Mouse (Mus musculus): Measurements from ENCODE around the gene Tram2. TPM values are rescaled to one million over a fixed set of nuclear protein-coding genes. Genes with fewer than 3 reads are reported as not detected.

Gene Tram2
- polyA plus RNA-seq, 1 experiment from 2014 or later, result 10.6 TPM

DNA sequence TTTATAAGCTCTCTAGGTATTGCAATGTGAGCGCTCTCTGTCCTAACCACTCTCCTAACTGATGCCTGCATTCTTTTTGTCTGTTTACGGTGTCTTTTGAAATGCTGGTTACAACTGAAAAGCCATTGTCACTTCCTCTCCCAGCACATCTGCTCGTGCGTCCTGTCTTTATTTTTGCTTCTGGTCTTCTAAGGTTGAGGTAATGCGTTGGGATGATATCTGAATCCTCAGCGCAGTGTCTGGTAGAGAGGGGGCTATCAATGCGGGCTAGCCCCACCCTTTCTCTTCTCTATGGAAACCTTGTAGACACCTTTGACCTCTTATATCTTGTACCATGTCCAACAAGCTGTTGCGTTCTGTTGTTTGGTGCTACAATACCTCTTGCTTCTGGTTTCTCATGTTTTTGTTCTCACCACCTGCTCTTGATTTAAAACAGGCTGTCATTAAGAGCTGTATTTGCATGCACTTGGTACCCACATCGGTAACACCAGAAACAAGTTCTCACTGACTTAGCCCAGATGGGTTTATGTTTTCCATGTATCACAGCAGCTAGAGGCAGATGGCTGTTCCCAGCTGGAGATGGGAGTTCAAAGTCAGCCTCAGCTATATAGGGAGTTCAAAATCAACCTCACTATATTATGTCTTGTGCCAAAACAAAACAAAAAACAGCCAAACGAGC is 92.5 kb downstream of the Tram2 start:
- WGBS, result 72% methylated on average over 10 of the region's 10 CpGs
- H3K9me3 ChIP-seq (ENCODE audit: control insufficient read depth, low read depth, low read length), result no peaks in the 10 kb centered on the region
- no peaks in the 10 kb centered on the region for H3K27me3 ChIP-seq (ENCODE audit: control insufficient read depth, insufficient read depth, low read length)
- no peaks in the 10 kb centered on the region for H3K4me1 ChIP-seq (ENCODE audit: control insufficient read depth, insufficient read depth, low read length)
- no peaks in the 10 kb centered on the region for H3K36me3 ChIP-seq (ENCODE audit: control insufficient read depth, insufficient read depth, low read length)
- no peak overlapping the region for H3K4me3 ChIP-seq (ENCODE audit: low read depth, low read length)
- ATAC-seq (ENCODE audit: insufficient number of reproducible peaks, insufficient read depth, low FRiP score, low read depth), result no peak
- no peak overlapping the region for H3K9ac ChIP-seq (replicated peaks; ENCODE audit: low read depth, low read length)
- H3K27ac ChIP-seq (ENCODE audit: low read length), result no peak overlapping the region
- no peak overlapping the region for H3K4me2 ChIP-seq (replicated peaks; ENCODE audit: low read depth, low read length)

DNA sequence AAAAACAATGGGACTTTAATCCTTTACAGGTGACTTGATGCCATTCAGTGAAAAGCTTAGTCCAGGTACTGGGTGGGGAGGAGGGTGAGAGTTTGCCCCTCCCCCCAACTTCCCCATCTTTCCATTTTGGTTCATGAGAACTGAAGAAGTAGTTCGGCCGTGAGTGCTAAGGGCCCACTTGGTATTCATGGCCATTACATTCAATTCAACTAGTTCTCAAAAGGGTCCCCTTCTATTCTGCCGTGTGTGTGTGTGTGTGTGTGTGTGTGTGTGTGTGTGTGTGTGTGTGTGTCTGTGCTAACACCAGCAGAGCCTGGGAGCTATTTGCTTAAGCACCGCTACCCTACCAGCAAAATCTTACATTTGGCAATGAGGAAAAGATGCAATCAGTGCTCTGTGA is 94.4 kb downstream of the Tram2 start:
- ATAC-seq (ENCODE audit: insufficient number of reproducible peaks, insufficient read depth, low FRiP score, low read depth), result no peak
- WGBS, result 83% methylated on average over 4 of the region's 4 CpGs
- H3K27me3 ChIP-seq (ENCODE audit: control insufficient read depth, insufficient read depth, low read length), result no peaks in the 10 kb centered on the region
- no peak overlapping the region for H3K4me2 ChIP-seq (replicated peaks; ENCODE audit: low read depth, low read length)
- H3K4me3 ChIP-seq (ENCODE audit: low read depth, low read length), result no peak overlapping the region
- no peak overlapping the region for H3K27ac ChIP-seq (ENCODE audit: low read length)
- H3K4me1 ChIP-seq (ENCODE audit: control insufficient read depth, insufficient read depth, low read length), result no peaks in the 10 kb centered on the region
- no peaks in the 10 kb centered on the region for H3K36me3 ChIP-seq (ENCODE audit: control insufficient read depth, insufficient read depth, low read length)
- no peaks in the 10 kb centered on the region for H3K9me3 ChIP-seq (ENCODE audit: control insufficient read depth, low read depth, low read length)
- H3K9ac ChIP-seq (replicated peaks; ENCODE audit: low read depth, low read length), result no peak overlapping the region

DNA sequence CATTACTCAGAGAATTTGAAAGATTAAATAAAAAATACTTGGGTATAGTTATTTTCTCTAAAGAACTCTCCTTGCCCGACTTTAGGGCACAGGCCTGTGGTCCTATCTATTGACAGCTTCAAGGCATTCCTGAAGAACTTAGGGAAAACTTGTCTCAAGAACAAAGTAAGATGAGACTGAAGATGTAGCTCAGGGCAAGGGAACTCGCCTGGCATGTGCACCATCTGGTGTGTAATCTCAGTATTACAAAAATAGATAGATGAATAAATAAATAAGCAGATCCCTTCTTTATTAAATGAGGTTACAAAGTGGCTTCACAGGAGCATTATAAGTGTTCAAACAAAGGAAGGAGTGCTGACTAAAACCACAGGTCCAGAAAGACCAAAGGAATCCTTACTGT is 94.9 kb downstream of the Tram2 start:
- H3K9ac ChIP-seq (replicated peaks; ENCODE audit: low read depth, low read length), result no peak overlapping the region
- no peak overlapping the region for H3K4me2 ChIP-seq (replicated peaks; ENCODE audit: low read depth, low read length)
- no peak overlapping the region for H3K4me3 ChIP-seq (ENCODE audit: low read depth, low read length)
- no peaks in the 10 kb centered on the region for H3K9me3 ChIP-seq (ENCODE audit: control insufficient read depth, low read depth, low read length)
- H3K27ac ChIP-seq (ENCODE audit: low read length), result no peak overlapping the region
- H3K36me3 ChIP-seq (ENCODE audit: control insufficient read depth, insufficient read depth, low read length), result no peaks in the 10 kb centered on the region
- 71% methylated on average over 2 of the region's 2 CpGs for WGBS
- H3K4me1 ChIP-seq (ENCODE audit: control insufficient read depth, insufficient read depth, low read length), result no peaks in the 10 kb centered on the region
- no peak for ATAC-seq (ENCODE audit: insufficient number of reproducible peaks, insufficient read depth, low FRiP score, low read depth)
- no peaks in the 10 kb centered on the region for H3K27me3 ChIP-seq (ENCODE audit: control insufficient read depth, insufficient read depth, low read length)

DNA sequence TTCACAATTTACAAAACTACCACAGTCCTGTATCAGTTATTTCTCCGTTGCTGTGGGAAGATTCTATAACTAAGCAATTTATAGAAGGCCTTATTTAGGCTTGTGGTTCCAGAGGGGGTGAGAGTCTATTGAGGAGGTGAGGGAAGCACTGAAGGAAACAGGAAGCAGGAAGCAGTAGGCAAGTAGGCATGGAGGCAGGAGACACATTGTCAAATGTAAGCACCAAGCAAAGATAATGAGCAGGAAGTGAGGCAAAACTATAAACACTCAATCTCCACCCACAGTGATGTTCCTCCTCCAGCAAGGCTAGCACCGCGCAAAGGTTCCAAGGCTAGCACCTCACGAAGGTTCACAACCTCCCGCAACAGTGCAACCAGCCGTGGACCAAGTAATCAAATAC is 97.3 kb downstream of the Tram2 start:
- no peaks in the 10 kb centered on the region for H3K36me3 ChIP-seq (ENCODE audit: control insufficient read depth, insufficient read depth, low read length)
- no peak overlapping the region for H3K9ac ChIP-seq (replicated peaks; ENCODE audit: low read depth, low read length)
- 88% methylated on average over 6 of the region's 6 CpGs for WGBS
- H3K4me2 ChIP-seq (replicated peaks; ENCODE audit: low read depth, low read length), result no peak overlapping the region
- no peak for ATAC-seq (ENCODE audit: insufficient number of reproducible peaks, insufficient read depth, low FRiP score, low read depth)
- H3K9me3 ChIP-seq (ENCODE audit: control insufficient read depth, low read depth, low read length), result no peaks in the 10 kb centered on the region
- H3K4me3 ChIP-seq (ENCODE audit: low read depth, low read length), result no peak overlapping the region
- H3K27ac ChIP-seq (ENCODE audit: low read length), result no peak overlapping the region
- H3K4me1 ChIP-seq (ENCODE audit: control insufficient read depth, insufficient read depth, low read length), result no peaks in the 10 kb centered on the region
- H3K27me3 ChIP-seq (ENCODE audit: control insufficient read depth, insufficient read depth, low read length), result no peaks in the 10 kb centered on the region

DNA sequence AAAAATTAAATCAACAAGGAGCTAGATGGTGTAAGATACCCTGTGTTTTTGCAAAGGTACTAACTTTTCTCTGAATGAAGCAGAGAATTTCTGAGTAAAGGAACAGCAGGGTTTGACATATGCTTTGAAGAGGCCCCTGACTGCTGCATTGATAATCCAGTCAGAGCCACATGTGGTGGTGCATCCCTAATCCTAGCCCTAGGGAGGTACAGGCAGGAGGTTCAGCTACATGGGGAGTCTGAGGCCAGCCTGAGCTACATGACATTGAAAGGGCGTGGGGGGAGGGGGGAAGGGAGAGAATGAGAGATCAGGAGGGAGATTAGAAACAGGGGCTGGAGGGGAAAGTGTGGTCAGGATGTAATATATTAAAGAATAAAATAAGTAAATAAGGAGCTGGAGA is 98.5 kb downstream of the Tram2 start:
- Histone ChIP-seq H3K4me1 (ENCODE audit: control insufficient read depth, insufficient read depth, low read length) (no peaks in the 10 kb centered on the region), H3K36me3 (ENCODE audit: control insufficient read depth, insufficient read depth, low read length) (no peaks in the 10 kb centered on the region), H3K27ac (ENCODE audit: low read length) (no peak overlapping the region), H3K4me2 (replicated peaks; ENCODE audit: low read depth, low read length) (no peak overlapping the region), H3K9ac (replicated peaks; ENCODE audit: low read depth, low read length) (no peak overlapping the region), H3K9me3 (ENCODE audit: control insufficient read depth, low read depth, low read length) (no peaks in the 10 kb centered on the region), H3K4me3 (ENCODE audit: low read depth, low read length) (no peak overlapping the region), H3K27me3 (ENCODE audit: control insufficient read depth, insufficient read depth, low read length) (no peaks in the 10 kb centered on the region)
- ATAC-seq (ENCODE audit: insufficient number of reproducible peaks, insufficient read depth, low FRiP score, low read depth), result no peak
- 67% methylated on average over 1 of the region's 1 CpGs for WGBS

DNA sequence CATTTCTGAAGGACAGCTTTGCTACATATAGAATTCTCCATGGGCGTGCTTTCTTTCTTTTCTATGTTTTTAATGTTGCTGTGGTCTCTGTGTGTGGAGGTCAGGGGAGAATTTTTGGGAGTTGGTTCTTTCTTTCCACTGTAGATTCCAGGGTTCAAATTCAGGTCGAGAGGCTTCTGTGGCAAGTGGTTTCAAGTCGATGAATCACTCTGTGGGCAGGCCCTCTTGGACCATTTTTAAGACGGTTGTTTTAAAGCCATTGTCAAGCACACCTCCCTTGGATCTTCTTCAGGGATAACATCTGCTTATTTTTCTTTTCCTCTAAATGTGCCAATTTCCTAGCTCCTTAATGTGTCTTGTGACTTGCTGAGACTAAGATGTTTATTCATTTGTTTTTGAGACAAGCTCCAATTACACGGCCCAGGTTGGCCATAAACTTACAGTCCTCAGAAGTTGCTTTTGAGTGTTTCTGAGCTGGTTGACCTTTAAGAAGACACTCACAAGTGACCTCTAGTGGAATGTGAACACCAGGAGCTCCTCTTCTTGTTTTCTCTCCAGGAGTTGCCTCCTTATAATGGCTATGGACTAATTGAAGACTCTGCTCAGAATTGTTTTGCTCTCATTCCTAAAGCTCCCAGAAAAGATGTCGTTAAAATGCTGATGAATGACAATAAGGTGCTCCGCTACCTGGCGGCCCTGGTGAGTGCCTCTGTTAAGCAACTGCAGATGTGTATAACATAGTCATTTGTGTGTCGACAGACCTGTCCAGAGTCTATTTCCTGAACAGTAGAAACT is 104.5 kb downstream of the Tram2 start:
- H3K27me3 ChIP-seq (ENCODE audit: control insufficient read depth, insufficient read depth, low read length), result no peaks in the 10 kb centered on the region
- H3K9ac ChIP-seq (replicated peaks; ENCODE audit: low read depth, low read length), result no peak overlapping the region
- H3K4me1 ChIP-seq (ENCODE audit: control insufficient read depth, insufficient read depth, low read length), result no peaks in the 10 kb centered on the region
- H3K4me2 ChIP-seq (replicated peaks; ENCODE audit: low read depth, low read length), result no peak overlapping the region
- no peak overlapping the region for H3K27ac ChIP-seq (ENCODE audit: low read length)
- ATAC-seq (ENCODE audit: insufficient number of reproducible peaks, insufficient read depth, low FRiP score, low read depth), result no peak
- no peaks in the 10 kb centered on the region for H3K36me3 ChIP-seq (ENCODE audit: control insufficient read depth, insufficient read depth, low read length)
- 61% methylated on average over 9 of the region's 9 CpGs for WGBS
- no peak overlapping the region for H3K4me3 ChIP-seq (ENCODE audit: low read depth, low read length)
- H3K9me3 ChIP-seq (ENCODE audit: control insufficient read depth, low read depth, low read length), result no peaks in the 10 kb centered on the region

DNA sequence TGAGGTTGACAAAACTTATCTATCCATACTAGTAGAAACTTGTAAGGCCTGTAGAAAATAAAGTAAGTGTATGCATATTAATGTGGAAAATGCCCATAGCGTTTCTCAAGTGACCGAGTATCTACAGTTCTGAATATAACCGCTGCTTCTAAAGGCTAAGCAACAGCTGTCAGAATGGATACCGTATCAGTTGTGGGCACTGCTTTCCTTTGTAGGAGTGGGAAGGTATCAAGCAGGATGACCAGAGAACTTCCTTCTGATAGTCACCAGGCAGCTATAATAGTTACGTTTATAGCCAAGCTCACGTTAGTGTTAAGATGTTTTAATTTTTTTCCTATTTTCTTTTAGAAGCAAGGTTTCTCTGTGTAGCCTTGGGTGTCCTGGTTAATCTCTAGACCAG is 105.6 kb downstream of the Tram2 start:
- Histone ChIP-seq H3K27ac (ENCODE audit: low read length) (no peak overlapping the region), H3K4me1 (ENCODE audit: control insufficient read depth, insufficient read depth, low read length) (no peaks in the 10 kb centered on the region), H3K9me3 (ENCODE audit: control insufficient read depth, low read depth, low read length) (no peaks in the 10 kb centered on the region), H3K9ac (replicated peaks; ENCODE audit: low read depth, low read length) (no peak overlapping the region), H3K27me3 (ENCODE audit: control insufficient read depth, insufficient read depth, low read length) (no peaks in the 10 kb centered on the region), H3K4me3 (ENCODE audit: low read depth, low read length) (no peak overlapping the region), H3K36me3 (ENCODE audit: control insufficient read depth, insufficient read depth, low read length) (no peaks in the 10 kb centered on the region), H3K4me2 (replicated peaks; ENCODE audit: low read depth, low read length) (no peak overlapping the region)
- WGBS, result 92% methylated on average over 6 of the region's 6 CpGs
- no peak for ATAC-seq (ENCODE audit: insufficient number of reproducible peaks, insufficient read depth, low FRiP score, low read depth)

DNA sequence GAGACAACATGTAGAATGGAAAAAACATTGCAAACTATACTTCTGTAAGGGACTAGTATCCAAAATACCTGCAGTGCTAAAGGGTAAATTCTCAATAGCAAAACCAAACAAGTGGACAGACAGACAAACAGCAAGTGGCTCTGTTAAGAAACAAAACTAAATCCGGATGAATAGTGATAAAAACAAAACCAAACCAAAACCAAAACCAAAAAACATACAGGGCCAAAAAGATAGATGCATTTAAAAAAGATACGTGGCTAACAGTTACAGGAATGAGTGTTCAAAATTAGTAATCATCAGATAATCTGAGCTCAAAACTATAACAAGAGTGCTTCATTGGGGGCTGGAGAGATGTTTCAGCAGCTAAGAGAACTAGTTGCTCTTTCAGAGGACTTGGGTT is 109.4 kb downstream of the Tram2 start:
- Histone ChIP-seq H3K4me3 (ENCODE audit: low read depth, low read length) (no peak overlapping the region), H3K27me3 (ENCODE audit: control insufficient read depth, insufficient read depth, low read length) (no peaks in the 10 kb centered on the region), H3K9ac (replicated peaks; ENCODE audit: low read depth, low read length) (no peak overlapping the region), H3K36me3 (ENCODE audit: control insufficient read depth, insufficient read depth, low read length) (no peaks in the 10 kb centered on the region), H3K4me1 (ENCODE audit: control insufficient read depth, insufficient read depth, low read length) (no peaks in the 10 kb centered on the region), H3K9me3 (ENCODE audit: control insufficient read depth, low read depth, low read length) (no peaks in the 10 kb centered on the region), H3K4me2 (replicated peaks; ENCODE audit: low read depth, low read length) (no peak overlapping the region), H3K27ac (ENCODE audit: low read length) (no peak overlapping the region)
- ATAC-seq (ENCODE audit: insufficient number of reproducible peaks, insufficient read depth, low FRiP score, low read depth), result no peak
- WGBS, result 85% methylated on average over 2 of the region's 2 CpGs

Data from stomach, embryonic 14.5 days (tissue).